Mouse (Mus musculus): ENCODE results near the gene Ptpre. TPM values are rescaled to one million over a fixed set of nuclear protein-coding genes. Genes with fewer than 3 reads are reported as not detected.
A peak's percentile ranks its signal among the peaks of the same experiment; 100 is the strongest.
"Not testable (repeated sequence)": the region's sequence is repeated elsewhere in the genome, so short reads cannot be mapped to it uniquely, and the experiment has no call there.

Gene Ptpre
- polyA plus RNA-seq, 1 experiment from 2014 or later, result 0.83 TPM

DNA sequence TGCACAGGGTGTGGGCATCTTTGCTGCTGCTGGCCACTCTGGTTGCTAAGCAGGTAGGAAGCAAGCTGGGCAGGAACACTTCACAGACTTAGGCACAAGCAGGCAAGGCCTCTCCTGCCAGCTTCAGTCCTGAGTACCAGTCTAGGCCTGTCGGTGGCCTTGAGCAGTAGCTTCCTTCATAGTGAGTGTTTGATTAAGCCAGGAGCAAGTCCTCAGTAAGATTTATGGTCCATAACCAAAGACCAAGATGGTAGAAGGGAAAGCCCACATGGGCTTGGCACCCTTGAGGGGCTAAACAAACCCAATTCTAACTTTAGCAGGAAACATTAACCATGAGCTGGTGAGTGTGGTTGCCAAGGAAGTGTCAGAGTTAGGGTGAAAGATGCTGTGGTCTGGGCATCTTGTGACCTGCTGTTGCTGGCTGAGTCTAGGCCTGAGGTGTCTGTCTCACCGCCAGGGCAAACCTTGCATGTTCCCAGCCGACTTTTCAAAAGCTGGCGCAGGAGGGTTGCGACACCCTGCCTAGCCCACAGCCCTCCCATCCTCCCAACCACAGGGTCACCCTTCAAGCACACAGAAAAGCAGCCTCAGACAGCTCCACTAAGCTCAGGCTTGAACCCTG, 122.1 kb downstream of the Ptpre start:
- no peak overlapping the region for H3K4me3 ChIP-seq (ENCODE audit: low read depth, low read length)
- no peak overlapping the region for H3K4me2 ChIP-seq (replicated peaks; ENCODE audit: low read depth, low read length)
- H3K27ac ChIP-seq (ENCODE audit: low read depth, low read length), result no peak overlapping the region
- DNase-seq (ENCODE audit: low spot score) (no peak), ATAC-seq (ENCODE audit: low FRiP score) (no peak)
- no peaks in the 10 kb centered on the region for H3K27me3 ChIP-seq (ENCODE audit: control insufficient read depth, insufficient read depth, low read length)
- H3K4me1 ChIP-seq (replicated peaks; ENCODE audit: control insufficient read depth, insufficient read depth, low read length), result no peaks in the 10 kb centered on the region
- H3K9ac ChIP-seq (ENCODE audit: low read depth, low read length), result no peak overlapping the region
- no peaks in the 10 kb centered on the region for H3K36me3 ChIP-seq (ENCODE audit: control insufficient read depth, insufficient read depth, low read length)
- H3K9me3 ChIP-seq (ENCODE audit: control insufficient read depth, low read length), result no peaks in the 10 kb centered on the region
- WGBS, result 88% methylated on average over 5 of the region's 5 CpGs

- Histone ChIP-seq H3K4me3 (ENCODE audit: low read depth, low read length) (no peak overlapping the region), H3K36me3 (ENCODE audit: control insufficient read depth, insufficient read depth, low read length) (no peaks in the 10 kb centered on the region), H3K27ac (ENCODE audit: low read depth, low read length) (no peak overlapping the region), H3K4me1 (replicated peaks; ENCODE audit: control insufficient read depth, insufficient read depth, low read length) (no peaks in the 10 kb centered on the region), H3K27me3 (ENCODE audit: control insufficient read depth, insufficient read depth, low read length) (no peaks in the 10 kb centered on the region), H3K9ac (ENCODE audit: low read depth, low read length) (no peak overlapping the region), H3K4me2 (replicated peaks; ENCODE audit: low read depth, low read length) (no peak overlapping the region), H3K9me3 (ENCODE audit: control insufficient read depth, low read length) (no peaks in the 10 kb centered on the region)
- DNase-seq (ENCODE audit: low spot score) (no peak), ATAC-seq (ENCODE audit: low FRiP score) (no peak)
Measured at GRCm38 (mm10) chr7:135660314-135660713, 123.0 kb downstream of the Ptpre start.

DNA sequence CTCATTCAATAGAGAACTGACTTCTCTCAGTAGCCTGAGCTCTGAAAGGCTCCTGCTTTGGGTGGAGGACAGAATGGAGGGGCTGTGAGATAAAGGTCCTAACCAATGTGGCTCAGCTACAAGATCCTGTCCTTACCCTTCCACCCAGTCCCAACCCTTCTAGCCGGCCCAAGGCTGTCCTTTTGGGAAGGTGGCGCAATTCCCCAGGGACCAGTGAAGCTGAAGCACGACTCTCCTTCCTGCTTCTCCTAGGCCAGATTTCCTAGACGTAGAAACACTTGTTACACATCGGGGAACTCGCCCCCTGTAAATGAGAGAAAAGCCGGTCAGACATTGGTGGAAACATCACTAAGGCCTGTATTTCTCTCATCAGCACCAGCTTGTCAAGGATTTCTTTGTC, 126.9 kb downstream of the Ptpre start:
- H3K4me2 ChIP-seq (replicated peaks; ENCODE audit: low read depth, low read length), result no peak overlapping the region
- no peaks in the 10 kb centered on the region for H3K9me3 ChIP-seq (ENCODE audit: control insufficient read depth, low read length)
- H3K27ac ChIP-seq (ENCODE audit: low read depth, low read length), result no peak overlapping the region
- H3K4me1 ChIP-seq (replicated peaks; ENCODE audit: control insufficient read depth, insufficient read depth, low read length), result no peaks in the 10 kb centered on the region
- no peaks in the 10 kb centered on the region for H3K27me3 ChIP-seq (ENCODE audit: control insufficient read depth, insufficient read depth, low read length)
- H3K36me3 ChIP-seq (ENCODE audit: control insufficient read depth, insufficient read depth, low read length), result no peaks in the 10 kb centered on the region
- WGBS, result 78% methylated on average over 7 of the region's 7 CpGs
- ATAC-seq (ENCODE audit: low FRiP score), result no peak
- DNase-seq (ENCODE audit: low spot score), result no peak
- no peak overlapping the region for H3K9ac ChIP-seq (ENCODE audit: low read depth, low read length)
- H3K4me3 ChIP-seq (ENCODE audit: low read depth, low read length), result no peak overlapping the region

DNA sequence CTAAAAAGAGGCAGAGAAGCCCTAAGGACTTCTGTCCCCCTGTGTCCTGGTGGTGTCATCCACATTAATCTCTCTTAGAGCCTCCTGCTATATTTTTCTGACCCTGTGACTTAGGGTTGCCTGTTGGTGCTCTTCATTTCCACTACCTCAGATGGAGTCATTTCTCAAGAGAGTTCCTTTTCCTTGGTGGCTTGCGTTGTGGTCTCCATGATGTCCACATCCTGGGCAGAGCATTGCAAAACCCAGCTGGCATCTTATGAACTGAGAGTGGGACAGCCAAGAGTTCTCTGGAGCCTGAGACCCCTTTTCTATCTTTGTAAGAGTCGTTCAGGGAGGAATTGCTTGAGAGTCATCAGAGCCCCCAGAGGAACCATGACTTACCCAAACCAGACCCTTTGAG, 129.0 kb downstream of the Ptpre start:
- Histone ChIP-seq H3K9ac (ENCODE audit: low read depth, low read length) (no peak overlapping the region), H3K27me3 (ENCODE audit: control insufficient read depth, insufficient read depth, low read length) (no peaks in the 10 kb centered on the region), H3K4me3 (ENCODE audit: low read depth, low read length) (no peak overlapping the region), H3K27ac (ENCODE audit: low read depth, low read length) (no peak overlapping the region), H3K4me1 (replicated peaks; ENCODE audit: control insufficient read depth, insufficient read depth, low read length) (no peaks in the 10 kb centered on the region), H3K9me3 (ENCODE audit: control insufficient read depth, low read length) (no peaks in the 10 kb centered on the region), H3K4me2 (replicated peaks; ENCODE audit: low read depth, low read length) (no peak overlapping the region), H3K36me3 (ENCODE audit: control insufficient read depth, insufficient read depth, low read length) (no peaks in the 10 kb centered on the region)
- no peak for DNase-seq (ENCODE audit: low spot score)
- ATAC-seq (ENCODE audit: low FRiP score), result no peak
- WGBS, result 93% methylated on average over 2 of the region's 2 CpGs

DNA sequence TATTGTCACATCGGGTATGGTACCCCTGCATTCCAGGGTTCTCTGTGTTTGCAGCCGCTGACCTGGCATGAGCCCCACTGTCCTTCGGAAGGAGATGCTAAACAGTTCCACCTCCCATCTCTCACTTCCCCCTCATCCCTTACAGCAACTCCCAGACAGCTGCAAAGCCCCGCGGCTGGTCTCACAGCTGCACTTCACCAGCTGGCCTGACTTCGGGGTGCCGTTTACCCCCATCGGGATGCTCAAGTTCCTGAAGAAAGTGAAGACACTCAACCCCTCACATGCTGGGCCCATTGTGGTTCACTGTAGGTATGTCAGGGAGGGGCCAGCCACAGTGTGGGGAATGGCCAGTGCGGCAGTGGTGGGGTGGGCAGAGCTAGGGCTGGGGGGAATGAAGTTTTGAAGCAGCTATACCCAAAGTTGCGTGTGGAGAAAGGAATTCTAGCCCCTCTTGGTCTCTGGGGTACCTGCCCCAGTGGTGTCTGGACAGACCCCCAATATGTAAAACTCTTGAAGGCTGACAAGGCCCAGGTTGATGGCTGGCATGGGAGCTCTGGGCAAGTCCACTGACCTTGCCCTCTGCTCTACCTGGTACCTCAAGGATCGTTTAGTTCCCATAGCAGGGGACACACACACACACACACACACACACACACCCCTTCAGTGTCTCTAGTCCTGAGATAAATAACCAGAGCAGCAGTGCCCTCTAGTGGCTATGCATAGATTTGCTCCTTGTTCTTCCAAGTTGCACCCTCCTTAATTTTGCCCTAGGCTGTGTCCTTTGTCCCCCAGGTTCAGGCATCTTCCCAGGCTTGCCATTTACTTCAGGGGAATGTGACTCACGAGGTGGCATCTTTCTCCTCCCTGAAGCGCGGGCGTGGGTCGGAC, 131.8 kb downstream of the Ptpre start:
- H3K4me1 ChIP-seq (replicated peaks; ENCODE audit: control insufficient read depth, insufficient read depth, low read length), result no peaks in the 10 kb centered on the region
- 37% methylated on average over 16 of the region's 16 CpGs for WGBS
- no peak overlapping the region for H3K4me2 ChIP-seq (replicated peaks; ENCODE audit: low read depth, low read length)
- no peak overlapping the region for H3K27ac ChIP-seq (ENCODE audit: low read depth, low read length)
- H3K4me3 ChIP-seq (ENCODE audit: low read depth, low read length), result no peak overlapping the region
- no peaks in the 10 kb centered on the region for H3K27me3 ChIP-seq (ENCODE audit: control insufficient read depth, insufficient read depth, low read length)
- H3K9ac ChIP-seq (ENCODE audit: low read depth, low read length), result no peak overlapping the region
- ATAC-seq (ENCODE audit: low FRiP score) (0 out of 2 replicates have a peak, but pooled peaks have one; percentile 33), DNase-seq (ENCODE audit: low spot score) (peak; percentile 84)
- no peaks in the 10 kb centered on the region for H3K36me3 ChIP-seq (ENCODE audit: control insufficient read depth, insufficient read depth, low read length)
- H3K9me3 ChIP-seq (ENCODE audit: control insufficient read depth, low read length), result no peaks in the 10 kb centered on the region

DNA sequence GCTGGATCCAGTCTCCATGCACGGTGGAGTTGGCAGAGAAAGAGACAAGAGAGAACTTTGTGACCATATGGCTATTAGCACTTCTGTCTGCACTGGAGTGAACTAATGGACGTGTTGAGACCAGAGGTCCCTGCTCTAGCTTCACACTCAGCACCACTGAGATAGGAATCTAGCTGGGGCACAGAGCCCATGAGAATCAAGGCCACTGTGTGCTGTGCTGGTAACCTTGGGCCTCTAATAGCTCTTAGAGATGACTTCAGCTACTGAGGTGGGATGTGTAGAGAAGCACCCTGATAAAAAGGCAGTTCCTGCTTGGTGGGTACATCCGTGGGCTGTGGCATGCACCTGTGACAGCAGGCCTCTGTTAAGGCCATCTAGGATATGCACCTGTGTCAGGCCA, 136.3 kb downstream of the Ptpre start:
- Histone ChIP-seq H3K27ac (ENCODE audit: low read depth, low read length) (no peak overlapping the region), H3K9ac (ENCODE audit: low read depth, low read length) (no peak overlapping the region), H3K4me1 (replicated peaks; ENCODE audit: control insufficient read depth, insufficient read depth, low read length) (no peaks in the 10 kb centered on the region), H3K4me3 (ENCODE audit: low read depth, low read length) (no peak overlapping the region), H3K9me3 (ENCODE audit: control insufficient read depth, low read length) (no peaks in the 10 kb centered on the region), H3K4me2 (replicated peaks; ENCODE audit: low read depth, low read length) (no peak overlapping the region), H3K27me3 (ENCODE audit: control insufficient read depth, insufficient read depth, low read length) (no peaks in the 10 kb centered on the region), H3K36me3 (ENCODE audit: control insufficient read depth, insufficient read depth, low read length) (no peaks in the 10 kb centered on the region)
- no peak for ATAC-seq (ENCODE audit: low FRiP score)
- WGBS, result 74% methylated on average over 3 of the region's 3 CpGs
- no peak for DNase-seq (ENCODE audit: low spot score)

DNA sequence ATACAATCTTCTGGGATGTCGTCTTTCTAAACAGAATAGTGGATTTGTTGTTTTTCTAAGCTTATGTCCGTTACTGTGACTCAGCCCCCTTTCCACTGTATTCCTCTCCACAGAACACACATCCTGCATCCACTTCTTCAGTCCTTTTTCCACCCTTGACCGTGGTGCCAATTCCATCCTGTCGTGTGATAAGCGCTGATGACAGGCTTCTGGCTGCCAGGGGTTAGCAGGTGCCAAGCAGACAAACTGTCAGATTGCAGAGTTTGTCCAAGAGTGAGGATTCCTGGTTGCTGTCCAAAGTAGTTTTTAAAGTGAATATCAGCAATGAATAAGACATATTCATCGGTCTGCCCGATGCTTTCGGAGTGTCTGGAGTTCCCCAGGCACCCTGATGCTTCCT, 139.4 kb downstream of the Ptpre start:
- WGBS, result 91% methylated on average over 8 of the region's 8 CpGs
- Histone ChIP-seq H3K27me3 (ENCODE audit: control insufficient read depth, insufficient read depth, low read length) (no peaks in the 10 kb centered on the region), H3K4me1 (replicated peaks; ENCODE audit: control insufficient read depth, insufficient read depth, low read length) (no peaks in the 10 kb centered on the region), H3K9ac (ENCODE audit: low read depth, low read length) (no peak overlapping the region), H3K9me3 (ENCODE audit: control insufficient read depth, low read length) (no peaks in the 10 kb centered on the region), H3K36me3 (ENCODE audit: control insufficient read depth, insufficient read depth, low read length) (no peaks in the 10 kb centered on the region), H3K4me3 (ENCODE audit: low read depth, low read length) (no peak overlapping the region), H3K27ac (ENCODE audit: low read depth, low read length) (no peak overlapping the region), H3K4me2 (replicated peaks; ENCODE audit: low read depth, low read length) (no peak overlapping the region)
- DNase-seq (ENCODE audit: low spot score) (no peak), ATAC-seq (ENCODE audit: low FRiP score) (no peak)

DNA sequence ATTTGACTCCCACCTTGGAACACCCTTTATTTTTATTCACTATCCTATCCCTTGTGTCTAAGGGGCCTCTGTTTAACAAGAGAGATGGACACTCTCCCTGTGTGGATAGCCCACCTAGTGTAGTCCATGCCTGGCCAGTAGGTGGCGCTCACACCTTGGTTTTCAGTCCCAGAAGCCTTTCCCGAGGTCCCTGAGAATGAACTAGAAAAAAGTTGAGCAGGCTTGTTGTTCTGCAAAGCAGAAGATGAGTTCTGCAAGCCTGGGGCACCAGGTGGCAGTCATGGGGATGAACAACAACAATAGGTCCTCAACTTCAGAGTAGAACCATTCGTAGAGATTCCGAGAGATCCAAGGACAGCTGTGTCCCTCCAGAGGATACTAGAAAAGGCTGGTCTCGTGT, 143.1 kb downstream of the Ptpre start:
- Histone ChIP-seq H3K27me3 (ENCODE audit: control insufficient read depth, insufficient read depth, low read length) (no peaks in the 10 kb centered on the region), H3K36me3 (ENCODE audit: control insufficient read depth, insufficient read depth, low read length) (no peaks in the 10 kb centered on the region), H3K4me3 (ENCODE audit: low read depth, low read length) (no peak overlapping the region), H3K4me1 (replicated peaks; ENCODE audit: control insufficient read depth, insufficient read depth, low read length) (no peaks in the 10 kb centered on the region), H3K9ac (ENCODE audit: low read depth, low read length) (no peak overlapping the region), H3K4me2 (replicated peaks; ENCODE audit: low read depth, low read length) (no peak overlapping the region), H3K9me3 (ENCODE audit: control insufficient read depth, low read length) (no peaks in the 10 kb centered on the region), H3K27ac (ENCODE audit: low read depth, low read length) (no peak overlapping the region)
- DNase-seq (ENCODE audit: low spot score) (peak; percentile 49), ATAC-seq (ENCODE audit: low FRiP score) (no peak)
- 72% methylated on average over 5 of the region's 5 CpGs for WGBS

GRCm38 (mm10) chr7:135684098-135684497, 146.8 kb downstream of the Ptpre start:
- ATAC-seq (ENCODE audit: low FRiP score); H3K4me3 ChIP-seq (ENCODE audit: low read depth, low read length); H3K4me2 ChIP-seq (replicated peaks; ENCODE audit: low read depth, low read length); DNase-seq (ENCODE audit: low spot score); H3K9ac ChIP-seq (ENCODE audit: low read depth, low read length); H3K27ac ChIP-seq (ENCODE audit: low read depth, low read length); H3K9me3 ChIP-seq (ENCODE audit: control insufficient read depth, low read length); H3K36me3 ChIP-seq (ENCODE audit: control insufficient read depth, insufficient read depth, low read length); H3K4me1 ChIP-seq (replicated peaks; ENCODE audit: control insufficient read depth, insufficient read depth, low read length); H3K27me3 ChIP-seq (ENCODE audit: control insufficient read depth, insufficient read depth, low read length): not testable (repeated sequence)
- 85% methylated on average over 4 of the region's 4 CpGs for WGBS

Measured in hindbrain, embryonic 11.5 days (tissue).